Mouse (Mus musculus): ENCODE measurements around the gene Lama5. TPM values are rescaled to one million over a fixed set of nuclear protein-coding genes. Genes with fewer than 3 reads are reported as not detected.

Lama5 gene
- polyA plus RNA-seq, 1 experiment from 2014 or later: 28.0 TPM

DNA sequence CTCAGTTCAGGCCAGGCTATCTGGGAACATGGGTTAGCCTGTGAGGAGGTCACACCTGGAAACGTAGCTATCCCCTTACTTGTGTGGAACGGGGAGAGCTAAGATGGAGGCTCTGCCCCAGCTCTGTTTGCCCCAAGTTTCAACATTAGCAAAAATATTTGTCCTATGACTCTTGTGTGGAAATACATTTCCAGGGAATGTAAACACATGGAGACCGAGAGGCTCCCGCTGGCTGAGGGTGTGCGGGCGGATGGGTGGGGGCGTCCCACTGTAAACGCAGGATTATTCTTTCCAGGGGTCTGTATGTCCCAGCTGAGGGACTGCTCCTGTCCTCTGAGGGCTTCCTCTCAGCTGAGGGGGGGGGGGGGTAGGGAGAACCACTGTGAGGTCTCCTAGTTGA, 8.7 kb upstream of the Lama5 start:
- ATAC-seq (ENCODE audit: insufficient number of reproducible peaks, low FRiP score, low TSS enrichment, low read depth): no peak
- no peak overlapping the region for H3K9ac ChIP-seq
- no peaks in the 10 kb centered on the region for H3K9me3 ChIP-seq (replicated peaks)
- WGBS: 76% methylated on average over 8 of the region's 8 CpGs
- no peak overlapping the region for H3K4me2 ChIP-seq (replicated peaks)
- no peaks in the 10 kb centered on the region for H3K36me3 ChIP-seq
- peaks cover 28% of the 10 kb centered on the region for H3K4me1 ChIP-seq
- H3K27ac ChIP-seq (replicated peaks): peak overlapping the region; percentile 76; the same call in 1 of the 2 replicates
- no peak overlapping the region for H3K4me3 ChIP-seq (replicated peaks)
- no peaks in the 10 kb centered on the region for H3K27me3 ChIP-seq

DNA sequence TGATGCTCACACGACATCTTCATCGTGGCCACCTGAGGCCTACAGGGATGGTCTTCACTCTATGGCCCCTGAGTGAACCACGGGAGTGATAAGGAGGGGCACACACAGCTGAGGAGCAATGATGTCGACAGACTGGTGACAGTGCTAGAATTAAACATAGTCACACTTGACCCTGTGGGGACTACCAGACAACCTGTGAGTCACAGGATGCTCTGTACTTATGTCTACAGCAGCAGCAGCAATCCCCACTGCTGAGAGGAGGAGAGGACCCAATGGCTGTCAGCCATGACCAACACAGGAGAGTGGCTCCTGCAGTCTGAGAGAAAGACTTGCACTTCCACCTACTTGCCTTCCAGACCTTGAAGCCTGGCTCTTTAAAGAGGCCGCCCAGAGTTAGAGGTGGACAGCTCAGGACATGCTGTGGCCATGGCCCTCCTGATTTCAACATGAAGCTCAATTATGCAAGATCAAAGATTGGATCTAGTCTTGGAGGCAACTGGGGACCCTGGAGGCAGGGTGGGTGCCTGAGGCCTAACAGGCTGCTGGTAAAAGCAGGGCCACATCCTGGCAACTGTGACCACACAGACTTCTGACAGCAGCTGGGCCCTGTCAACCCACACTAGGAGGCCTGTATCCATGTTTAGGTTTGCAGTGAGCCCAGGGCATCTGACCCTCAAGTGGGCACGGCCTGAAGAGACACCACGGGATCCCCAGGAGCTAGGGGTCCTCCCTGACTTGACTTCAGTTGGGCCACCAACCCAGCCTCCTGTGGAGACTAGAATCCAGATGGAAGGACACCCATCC, 7.6 kb upstream of the Lama5 start:
- Histone ChIP-seq H3K9me3 (replicated peaks) (no peaks in the 10 kb centered on the region), H3K27me3 (no peaks in the 10 kb centered on the region), H3K4me3 (replicated peaks) (no peak overlapping the region), H3K9ac (no peak overlapping the region), H3K4me1 (peaks cover 38% of the 10 kb centered on the region), H3K27ac (replicated peaks) (no peak overlapping the region), H3K4me2 (replicated peaks) (no peak overlapping the region), H3K36me3 (no peaks in the 10 kb centered on the region)
- WGBS: 79% methylated on average over 7 of the region's 7 CpGs
- no peak for ATAC-seq (ENCODE audit: insufficient number of reproducible peaks, low FRiP score, low TSS enrichment, low read depth)

DNA sequence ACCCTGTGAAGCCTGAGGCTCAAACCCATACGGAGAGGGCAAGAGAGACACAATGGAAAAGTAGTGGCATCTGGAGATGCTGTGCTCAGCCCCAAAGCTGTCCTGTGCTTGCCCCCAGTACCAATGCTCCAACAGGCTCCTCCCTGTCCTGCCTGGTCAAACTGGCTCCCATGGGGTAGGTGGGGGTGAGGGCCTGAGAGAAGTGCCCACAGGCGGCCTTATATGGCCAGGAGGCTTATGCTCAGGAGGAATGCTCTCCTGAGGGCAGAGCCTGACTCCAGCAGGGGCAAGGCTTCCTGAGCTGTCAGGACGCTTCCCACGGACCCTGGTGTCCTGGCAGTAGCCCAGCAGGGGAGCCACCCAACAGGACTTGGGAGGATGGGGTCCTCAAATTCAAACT, 4.8 kb upstream of the Lama5 start:
- H3K9me3 ChIP-seq (replicated peaks): no peaks in the 10 kb centered on the region

DNA sequence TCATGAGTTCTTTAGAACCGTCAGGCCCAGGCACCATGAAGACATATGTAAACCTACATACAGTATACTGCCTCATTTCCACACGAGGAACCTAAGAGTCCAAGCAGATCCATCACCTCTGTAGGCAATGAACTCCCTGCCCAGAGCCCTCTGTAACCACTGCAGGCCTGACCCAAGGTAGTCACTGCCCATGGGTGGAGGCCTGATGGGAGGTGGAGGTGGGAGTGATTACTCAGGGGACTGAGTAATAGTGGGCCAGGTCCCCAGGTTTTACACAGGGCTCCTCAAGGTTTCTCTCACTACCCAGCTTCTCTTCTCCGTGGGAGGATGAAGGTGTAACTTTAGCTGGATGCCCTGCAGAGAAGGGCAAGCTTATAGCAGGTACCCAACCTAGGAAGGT, 3.5 kb upstream of the Lama5 start:
- 74% methylated on average over 3 of the region's 3 CpGs for WGBS
- Histone ChIP-seq H3K36me3 (no peaks in the 10 kb centered on the region), H3K4me2 (replicated peaks) (no peak overlapping the region), H3K4me3 (replicated peaks) (no peak overlapping the region), H3K4me1 (peaks cover 62% of the 10 kb centered on the region), H3K9me3 (replicated peaks) (no peaks in the 10 kb centered on the region), H3K27ac (replicated peaks) (peak overlapping the region; percentile 73; the same call in 1 of the 2 replicates), H3K9ac (no peak overlapping the region), H3K27me3 (peaks cover 30% of the 10 kb centered on the region)
- ATAC-seq (ENCODE audit: insufficient number of reproducible peaks, low FRiP score, low TSS enrichment, low read depth): no peak

More for the DNA sequence above, 4.8 kb upstream of the Lama5 start:
- H3K4me3 ChIP-seq (replicated peaks): no peak overlapping the region
- H3K27ac ChIP-seq (replicated peaks): no peak overlapping the region
- no peak for ATAC-seq (ENCODE audit: insufficient number of reproducible peaks, low FRiP score, low TSS enrichment, low read depth)
- H3K4me1 ChIP-seq: peaks cover 59% of the 10 kb centered on the region
- H3K36me3 ChIP-seq: no peaks in the 10 kb centered on the region
- H3K27me3 ChIP-seq: peaks cover 16% of the 10 kb centered on the region
- WGBS: 57% methylated on average over 4 of the region's 4 CpGs
- H3K4me2 ChIP-seq (replicated peaks): no peak overlapping the region
- H3K9ac ChIP-seq: no peak overlapping the region

DNA sequence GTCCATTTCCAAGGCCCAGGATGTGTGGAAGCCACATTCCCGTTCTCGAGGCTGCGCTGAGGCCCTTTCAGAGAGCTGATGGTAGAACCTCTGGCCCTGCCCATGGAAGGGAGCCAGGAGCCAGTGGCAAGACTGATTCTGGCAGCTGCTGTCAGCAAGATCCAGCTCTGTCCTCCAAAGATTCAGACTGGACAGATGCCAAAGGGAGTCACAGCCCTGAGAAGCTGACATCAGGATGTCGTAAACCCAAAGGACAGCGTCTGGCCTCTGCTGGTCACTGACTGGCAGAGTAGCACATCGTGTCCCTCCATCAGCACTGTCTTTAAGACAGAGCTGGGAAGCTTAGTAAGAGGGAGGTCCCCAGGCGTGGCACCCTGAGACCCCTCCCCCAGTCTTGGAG, 2.9 kb upstream of the Lama5 start:
- no peak overlapping the region for H3K4me2 ChIP-seq (replicated peaks)
- WGBS: 50% methylated on average over 7 of the region's 7 CpGs

DNA sequence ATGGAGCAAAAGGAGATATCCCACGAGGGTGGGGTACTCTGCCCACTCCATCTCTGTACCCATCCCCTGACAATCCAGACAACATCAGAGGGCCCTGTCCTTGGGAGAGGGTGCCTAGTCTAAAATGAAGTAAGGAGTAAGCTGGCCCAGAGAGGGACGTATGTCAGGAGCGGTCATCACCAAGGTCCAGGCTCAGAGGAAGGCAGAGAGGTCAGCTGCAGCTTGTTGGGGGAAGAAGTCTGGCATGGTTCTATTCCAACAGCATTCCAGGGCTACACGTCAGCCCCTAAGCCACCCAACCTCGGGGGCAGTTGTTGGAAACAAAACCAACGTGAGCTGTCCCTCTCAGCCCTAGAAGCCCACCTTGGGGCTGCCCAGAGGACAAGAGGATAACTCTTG, 2.4 kb upstream of the Lama5 start:
- H3K36me3 ChIP-seq: no peaks in the 10 kb centered on the region
- no peak overlapping the region for H3K4me3 ChIP-seq (replicated peaks)
- WGBS: 46% methylated on average over 6 of the region's 6 CpGs

More for the DNA sequence above, 2.9 kb upstream of the Lama5 start:
- Histone ChIP-seq H3K9ac (no peak overlapping the region), H3K27me3 (peaks cover 34% of the 10 kb centered on the region), H3K4me3 (replicated peaks) (no peak overlapping the region), H3K27ac (replicated peaks) (peak overlapping the region; percentile 73), H3K36me3 (no peaks in the 10 kb centered on the region), H3K4me1 (peaks cover 62% of the 10 kb centered on the region), H3K9me3 (replicated peaks) (no peaks in the 10 kb centered on the region)
- no peak for ATAC-seq (ENCODE audit: insufficient number of reproducible peaks, low FRiP score, low TSS enrichment, low read depth)

DNA sequence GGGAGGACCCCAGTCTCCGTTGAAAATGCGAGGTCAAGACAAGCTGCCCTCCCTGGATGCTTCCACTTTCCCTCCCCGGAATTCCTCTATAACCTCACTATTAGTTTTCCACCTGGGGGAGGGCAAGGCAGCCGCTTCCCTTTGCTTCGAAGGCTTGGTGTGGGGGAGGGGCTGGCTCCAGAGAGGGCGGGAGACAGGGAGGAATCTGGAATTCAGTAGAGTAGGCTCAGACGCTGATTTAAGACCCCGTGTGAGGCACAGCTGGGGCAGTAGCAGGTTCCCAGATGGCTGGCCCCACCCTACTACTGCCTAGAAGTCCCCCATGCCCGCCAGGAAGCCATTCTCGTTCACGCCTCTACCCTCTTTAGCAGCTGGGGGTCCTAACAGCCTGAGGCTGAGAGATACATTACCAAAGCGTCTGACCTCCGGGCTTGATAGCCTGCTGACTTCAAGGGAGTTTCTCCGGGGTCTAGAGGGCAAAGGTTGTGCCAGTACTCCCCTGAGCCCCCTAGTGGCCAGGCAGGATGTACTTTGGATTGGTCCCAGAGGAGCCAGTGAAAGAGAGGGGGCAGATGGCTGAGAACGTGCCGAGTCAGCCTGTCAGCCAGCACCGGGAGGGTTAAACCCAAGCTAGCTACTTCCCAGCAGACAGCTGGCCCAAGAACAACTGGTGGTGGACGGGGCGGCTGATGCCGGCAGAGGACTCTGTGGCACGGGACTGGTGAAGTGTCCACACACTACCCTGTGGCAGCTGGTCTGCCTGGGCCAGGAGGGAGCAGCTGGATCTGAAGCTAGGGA, 1.8 kb upstream of the Lama5 start:
- H3K36me3 ChIP-seq: no peaks in the 10 kb centered on the region
- H3K4me1 ChIP-seq: peaks cover 66% of the 10 kb centered on the region
- 2% methylated on average over 21 of the region's 21 CpGs for WGBS
- ATAC-seq (ENCODE audit: insufficient number of reproducible peaks, low FRiP score, low TSS enrichment, low read depth): peak; percentile 40; the same call in 1 of the 2 replicates
- no peak overlapping the region for H3K9ac ChIP-seq
- H3K4me2 ChIP-seq (replicated peaks): peak overlapping the region; percentile 42
- peak overlapping the region; percentile 15; the same call in 1 of the 2 replicates for H3K4me3 ChIP-seq (replicated peaks)
- no peaks in the 10 kb centered on the region for H3K9me3 ChIP-seq (replicated peaks)
- H3K27me3 ChIP-seq: peaks cover 40% of the 10 kb centered on the region
- H3K27ac ChIP-seq (replicated peaks): peak overlapping the region; percentile 73

More for the DNA sequence above, 2.4 kb upstream of the Lama5 start:
- peak overlapping the region; percentile 42 for H3K4me2 ChIP-seq (replicated peaks)
- H3K9me3 ChIP-seq (replicated peaks): no peaks in the 10 kb centered on the region
- no peak for ATAC-seq (ENCODE audit: insufficient number of reproducible peaks, low FRiP score, low TSS enrichment, low read depth)
- no peak overlapping the region for H3K9ac ChIP-seq
- peaks cover 60% of the 10 kb centered on the region for H3K4me1 ChIP-seq
- peaks cover 40% of the 10 kb centered on the region for H3K27me3 ChIP-seq
- H3K27ac ChIP-seq (replicated peaks): peak overlapping the region; percentile 73

DNA sequence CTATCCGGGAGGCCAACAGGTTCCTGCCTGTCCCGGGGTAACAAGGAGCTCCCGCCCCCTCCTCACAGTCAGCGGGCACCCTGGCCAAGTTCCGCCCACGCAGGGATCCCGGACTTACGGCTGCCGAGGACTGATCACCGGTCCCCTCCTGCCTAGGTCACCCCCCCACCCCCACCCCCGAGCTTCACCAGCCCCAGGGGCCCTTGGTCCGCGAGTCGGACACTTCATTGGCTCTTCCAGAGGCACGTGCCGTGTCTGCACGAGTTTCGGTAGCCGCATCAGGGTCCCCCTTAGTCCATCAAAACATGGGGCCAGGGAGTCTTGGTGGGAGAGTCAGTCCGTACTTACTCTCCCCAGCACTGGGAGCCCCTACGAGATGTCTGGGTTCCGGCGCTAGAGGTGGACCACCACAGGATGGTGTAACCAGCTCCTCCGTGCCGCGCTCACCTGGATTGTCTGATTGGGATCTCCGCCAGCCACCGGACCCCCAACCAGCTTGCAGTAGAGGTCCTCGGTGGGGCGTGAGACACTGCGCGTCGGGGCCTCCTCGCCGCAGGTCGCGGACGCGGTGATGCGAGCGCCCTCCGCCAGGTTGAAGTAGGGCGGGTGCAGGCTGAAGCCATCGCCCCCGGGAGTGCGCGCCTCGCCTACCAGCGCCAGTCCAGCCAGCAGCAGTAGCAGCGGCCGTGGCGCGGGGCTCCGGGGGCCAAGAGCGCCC, 456 bp downstream of the Lama5 start:
- no peaks in the 10 kb centered on the region for H3K36me3 ChIP-seq
- H3K4me3 ChIP-seq (replicated peaks): peak overlapping the region; percentile 66
- ATAC-seq (ENCODE audit: insufficient number of reproducible peaks, low FRiP score, low TSS enrichment, low read depth): no peak
- H3K9ac ChIP-seq: peak overlapping the region; percentile 51
- H3K4me1 ChIP-seq: peaks cover 72% of the 10 kb centered on the region
- H3K4me2 ChIP-seq (replicated peaks): peak overlapping the region; percentile 97
- 1% methylated on average over 55 of the region's 55 CpGs for WGBS
- H3K9me3 ChIP-seq (replicated peaks): no peaks in the 10 kb centered on the region
- H3K27ac ChIP-seq (replicated peaks): peak overlapping the region; percentile 86
- peaks cover 40% of the 10 kb centered on the region for H3K27me3 ChIP-seq

GRCm38 (mm10) chr2:180224647-180225043, 1.0 kb downstream of the Lama5 start:
- ATAC-seq (ENCODE audit: insufficient number of reproducible peaks, low FRiP score, low TSS enrichment, low read depth): no peak
- under 1% methylated on average over 13 of the region's 13 CpGs for WGBS
- peak overlapping the region; percentile 86 for H3K27ac ChIP-seq (replicated peaks)
- peak overlapping the region; percentile 97 for H3K4me2 ChIP-seq (replicated peaks)
- peak overlapping the region; percentile 51; the same call in 1 of the 2 replicates for H3K9ac ChIP-seq
- H3K27me3 ChIP-seq: peaks cover 40% of the 10 kb centered on the region
- no peaks in the 10 kb centered on the region for H3K36me3 ChIP-seq
- peaks cover 74% of the 10 kb centered on the region for H3K4me1 ChIP-seq
- H3K4me3 ChIP-seq (replicated peaks): peak overlapping the region; percentile 66
- no peaks in the 10 kb centered on the region for H3K9me3 ChIP-seq (replicated peaks)

GRCm38 (mm10) chr2:180222250-180222649, 3.4 kb downstream of the Lama5 start:
- Histone ChIP-seq H3K36me3 (no peaks in the 10 kb centered on the region), H3K4me2 (replicated peaks) (peak overlapping the region; percentile 97), H3K4me3 (replicated peaks) (peak overlapping the region; percentile 66; the same call in 1 of the 2 replicates), H3K9me3 (replicated peaks) (no peaks in the 10 kb centered on the region), H3K27ac (replicated peaks) (peak overlapping the region; percentile 44; the same call in 1 of the 2 replicates), H3K9ac (no peak overlapping the region), H3K4me1 (peaks cover 65% of the 10 kb centered on the region), H3K27me3 (peaks cover 37% of the 10 kb centered on the region)
- peak; percentile 53; the same call in 1 of the 2 replicates for ATAC-seq (ENCODE audit: insufficient number of reproducible peaks, low FRiP score, low TSS enrichment, low read depth)
- WGBS: 17% methylated on average over 6 of the region's 6 CpGs

DNA sequence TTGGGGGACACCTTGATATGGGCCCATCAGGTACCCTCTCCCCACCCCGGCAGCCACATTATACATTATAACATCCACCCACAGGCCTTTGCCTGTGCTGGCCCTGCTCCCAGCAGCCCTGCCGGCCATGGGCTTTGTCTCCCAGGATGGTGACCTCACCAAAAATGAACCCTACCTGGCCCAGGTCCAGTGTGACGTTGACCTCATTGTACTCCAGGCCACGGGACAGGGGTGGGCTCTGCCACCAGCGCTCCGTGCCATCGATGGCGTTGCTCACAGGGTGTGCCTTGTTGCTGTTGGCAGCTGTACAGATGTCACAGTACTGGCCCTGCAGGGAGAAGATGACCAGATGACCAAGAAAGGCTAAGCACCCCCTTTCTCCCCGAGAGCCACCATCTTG, 4.6 kb downstream of the Lama5 start:
- Histone ChIP-seq H3K4me2 (replicated peaks) (no peak overlapping the region), H3K4me1 (peaks cover 54% of the 10 kb centered on the region), H3K27me3 (peaks cover 29% of the 10 kb centered on the region), H3K27ac (replicated peaks) (no peak overlapping the region), H3K9ac (no peak overlapping the region), H3K36me3 (no peaks in the 10 kb centered on the region), H3K4me3 (replicated peaks) (no peak overlapping the region), H3K9me3 (replicated peaks) (no peaks in the 10 kb centered on the region)
- ATAC-seq (ENCODE audit: insufficient number of reproducible peaks, low FRiP score, low TSS enrichment, low read depth): no peak
- WGBS: 90% methylated on average over 9 of the region's 9 CpGs
